Comparison of ENCODE assay signal across 15 mouse cellular contexts in genomic region chr13:58940208-58940607, GRCm38 (mm10).
"Had no signal": no experiment of that assay in that cellular context is flagged by ENCODE, and none has a peak within 500 bp of the region (broad histone marks: within the 10 kb centered on the region; RNA-seq: fewer than 3 reads in every experiment).

No protein-coding gene starts in this region.

- DNase-seq: kidney, postnatal 25 days; lung, adult 2 months; lung, postnatal 14 days; thymus, adult 18-20 months; thymus, postnatal 14 days had no signal

- H3K27me3 ChIP-seq: liver, embryonic 15.5 days; megakaryocyte, embryonic 14.5 days; midbrain, embryonic 15.5 days; neural tube, embryonic 12.5 days had no signal

- ATAC-seq: midbrain, embryonic 15.5 days had no signal

- H3K9ac ChIP-seq: kidney, embryonic 15.5 days; limb, embryonic 13.5 days; liver, embryonic 15.5 days; midbrain, embryonic 15.5 days; neural tube, embryonic 12.5 days had no signal

- H3K4me2 ChIP-seq: kidney, embryonic 15.5 days; limb, embryonic 13.5 days; liver, embryonic 11.5 days; liver, embryonic 15.5 days; midbrain, embryonic 11.5 days; midbrain, embryonic 15.5 days; neural tube, embryonic 12.5 days had no signal

- H3K4me1 ChIP-seq: liver, embryonic 15.5 days; megakaryocyte, embryonic 14.5 days had no signal

- H3K27ac ChIP-seq: kidney, embryonic 15.5 days; limb, embryonic 13.5 days; liver, embryonic 15.5 days; macrophage; midbrain, embryonic 15.5 days; neural tube, embryonic 12.5 days; stomach, postnatal 0 days had no signal

- H3K36me3 ChIP-seq: kidney, embryonic 15.5 days; limb, embryonic 13.5 days; liver, embryonic 15.5 days; midbrain, embryonic 15.5 days; neural tube, embryonic 12.5 days had no signal

- H3K9me3 ChIP-seq: kidney, embryonic 15.5 days; limb, embryonic 13.5 days; liver, embryonic 15.5 days; midbrain, embryonic 15.5 days; neural tube, embryonic 12.5 days had no signal

- H3K4me3 ChIP-seq: kidney, embryonic 15.5 days; limb, embryonic 13.5 days; liver, embryonic 15.5 days; megakaryocyte, embryonic 14.5 days; midbrain, embryonic 15.5 days; neural tube, embryonic 12.5 days had no signal
